Mouse (Mus musculus) heart, embryonic 11.5 days (tissue): ENCODE measurements at regions not wholly inside any gene's neighbourhood (a gene's known extent, or its start where the extent isn't known, plus 50 kb on each side); places are given as distances from the start of the nearest gene placed in this dataset.

Experiments used
- ATAC-seq: fragments of 200-750 bp; cut with Nextera tagmentation; replicated peaks from 2 replicates; pipeline ENCODE4 v1.8.0; 2017; ENCODE audit warnings: moderate library complexity; ENCODE audit not compliant: insufficient number of reproducible peaks, low FRiP score, low TSS enrichment
- H3K27ac ChIP-seq: fragments of 300-500 bp; sonication (generic); 2 replicates; pipeline ENCODE4 v1.5.1; 2014; ENCODE audit warnings: mild to moderate bottlenecking, low read depth, low read length
- H3K27me3 ChIP-seq: fragments of 300-500 bp; sonication (generic); 2 replicates; pipeline ENCODE4 v1.6.1; 2014; ENCODE audit warnings: mild to moderate bottlenecking, low read length, mixed read lengths; ENCODE audit not compliant: control insufficient read depth, insufficient read depth
- H3K36me3 ChIP-seq: fragments of 300-500 bp; sonication (generic); 2 replicates; pipeline ENCODE4 v1.6.1; 2014; ENCODE audit warnings: mild to moderate bottlenecking, low read length, moderate library complexity, mixed read lengths; ENCODE audit not compliant: control insufficient read depth, insufficient read depth
- H3K4me1 ChIP-seq: fragments of 300-500 bp; sonication (generic); 2 replicates; pipeline ENCODE4 v1.6.1; 2014; ENCODE audit warnings: low read length; ENCODE audit not compliant: control insufficient read depth, insufficient read depth
- H3K4me2 ChIP-seq: fragments of 300-500 bp; sonication (generic); 2 replicates; pipeline ENCODE4 v1.6.1; 2014; ENCODE audit warnings: mild to moderate bottlenecking, moderate library complexity
- H3K4me3 ChIP-seq: fragments of 300-500 bp; sonication (generic); 2 replicates; pipeline ENCODE4 v1.5.1; 2014; ENCODE audit warnings: low read depth, low read length
- H3K9ac ChIP-seq: fragments of 300-500 bp; sonication (generic); 2 replicates; pipeline ENCODE4 v1.6.1; 2014; ENCODE audit warnings: mild to moderate bottlenecking, low read depth, low read length, moderate library complexity
- H3K9me3 ChIP-seq: fragments of 300-500 bp; sonication (generic); replicated peaks from 2 replicates; pipeline ENCODE4 v1.6.1; 2016; ENCODE audit warnings: low read length; ENCODE audit not compliant: control insufficient read depth
- whole genome bisulfite sequencing: fragments of 180-500 bp; shearing (Covaris S2); extraction: QIAGEN DNeasy Blood & Tissue Kit; methylation state at CpG from one replicate; pipeline ENCODE4 v1.1.7; 2014; ENCODE audit not compliant: insufficient replicate concordance; 5-methylcytosine and 5-hydroxymethylcytosine counted together

- H3K4me1 ChIP-seq = no peaks in the 10 kb centered on the region
- no peak for ATAC-seq
- no peak overlapping the region for H3K4me3 ChIP-seq
- H3K9ac ChIP-seq = no peak overlapping the region
- no peaks in the 10 kb centered on the region for H3K36me3 ChIP-seq
- no peak overlapping the region for H3K27ac ChIP-seq
- no peaks in the 10 kb centered on the region for H3K9me3 ChIP-seq
- H3K4me2 ChIP-seq = no peak overlapping the region
- WGBS = 39% methylated on average over 5 of the region's 5 CpGs
- H3K27me3 ChIP-seq = no peaks in the 10 kb centered on the region
These were observed 66.1 kb upstream of the Fgf10 start for GRCm38 (mm10) chr13:118603474-118603873.

- Histone ChIP-seq H3K4me3 (no peak overlapping the region), H3K9ac (no peak overlapping the region), H3K36me3 (no peaks in the 10 kb centered on the region), H3K27ac (no peak overlapping the region), H3K27me3 (no peaks in the 10 kb centered on the region), H3K4me1 (no peaks in the 10 kb centered on the region), H3K4me2 (no peak overlapping the region), H3K9me3 (no peaks in the 10 kb centered on the region)
- ATAC-seq = no peak
- 68% methylated on average over 5 of the region's 5 CpGs for WGBS
These were observed 72.7 kb upstream of the Fgf10 start for GRCm38 (mm10) chr13:118596856-118597255.

GRCm38 (mm10) chr13:118596218-118596795 is 73.3 kb upstream of the Fgf10 start:
- no peaks in the 10 kb centered on the region for H3K27me3 ChIP-seq
- 59% methylated on average over 6 of the region's 6 CpGs for WGBS
- no peak overlapping the region for H3K4me3 ChIP-seq
- H3K9ac ChIP-seq = no peak overlapping the region
- H3K9me3 ChIP-seq = no peaks in the 10 kb centered on the region
- no peaks in the 10 kb centered on the region for H3K4me1 ChIP-seq
- no peak overlapping the region for H3K4me2 ChIP-seq
- no peak for ATAC-seq
- H3K36me3 ChIP-seq = no peaks in the 10 kb centered on the region
- H3K27ac ChIP-seq = no peak overlapping the region

GRCm38 (mm10) chr13:118592074-118592473 is 77.5 kb upstream of the Fgf10 start:
- WGBS = 79% methylated on average over 4 of the region's 4 CpGs

GRCm38 (mm10) chr13:118572555-118572954 is 97.0 kb upstream of the Fgf10 start:
- Histone ChIP-seq H3K27ac (no peak overlapping the region), H3K36me3 (no peaks in the 10 kb centered on the region), H3K9ac (no peak overlapping the region), H3K4me1 (no peaks in the 10 kb centered on the region), H3K4me2 (no peak overlapping the region), H3K27me3 (no peaks in the 10 kb centered on the region), H3K9me3 (no peaks in the 10 kb centered on the region), H3K4me3 (no peak overlapping the region)
- WGBS = 58% methylated on average over 1 of the region's 1 CpGs
- no peak for ATAC-seq

More at GRCm38 (mm10) chr13:118592074-118592473, 77.5 kb upstream of the Fgf10 start:
- Histone ChIP-seq H3K27me3 (no peaks in the 10 kb centered on the region), H3K4me1 (no peaks in the 10 kb centered on the region), H3K9me3 (no peaks in the 10 kb centered on the region), H3K36me3 (no peaks in the 10 kb centered on the region), H3K4me2 (no peak overlapping the region), H3K9ac (no peak overlapping the region), H3K27ac (no peak overlapping the region), H3K4me3 (no peak overlapping the region)
- ATAC-seq = no peak

GRCm38 (mm10) chr13:118565219-118565833 is 104.3 kb upstream of the Fgf10 start:
- H3K36me3 ChIP-seq = no peaks in the 10 kb centered on the region
- no peaks in the 10 kb centered on the region for H3K4me1 ChIP-seq
- no peak overlapping the region for H3K4me2 ChIP-seq
- no peaks in the 10 kb centered on the region for H3K27me3 ChIP-seq
- no peak overlapping the region for H3K4me3 ChIP-seq
- no peaks in the 10 kb centered on the region for H3K9me3 ChIP-seq
- ATAC-seq = no peak
- H3K27ac ChIP-seq = no peak overlapping the region
- H3K9ac ChIP-seq = no peak overlapping the region

GRCm38 (mm10) chr13:118558966-118559365 is 110.6 kb upstream of the Fgf10 start:
- H3K9ac ChIP-seq = no peak overlapping the region
- no peaks in the 10 kb centered on the region for H3K4me1 ChIP-seq
- no peak overlapping the region for H3K4me2 ChIP-seq
- no peak overlapping the region for H3K4me3 ChIP-seq
- WGBS = 74% methylated on average over 2 of the region's 2 CpGs
- H3K27ac ChIP-seq = no peak overlapping the region
- no peaks in the 10 kb centered on the region for H3K36me3 ChIP-seq
- H3K9me3 ChIP-seq = no peaks in the 10 kb centered on the region
- H3K27me3 ChIP-seq = no peaks in the 10 kb centered on the region
- no peak for ATAC-seq

GRCm38 (mm10) chr13:118552029-118552428 is 117.6 kb upstream of the Fgf10 start:
- Histone ChIP-seq H3K36me3 (no peaks in the 10 kb centered on the region), H3K27me3 (no peaks in the 10 kb centered on the region), H3K27ac (no peak overlapping the region), H3K4me2 (no peak overlapping the region), H3K4me3 (no peak overlapping the region), H3K4me1 (no peaks in the 10 kb centered on the region), H3K9ac (no peak overlapping the region), H3K9me3 (no peaks in the 10 kb centered on the region)
- no peak for ATAC-seq
- WGBS = 78% methylated on average over 2 of the region's 2 CpGs

- no peaks in the 10 kb centered on the region for H3K4me1 ChIP-seq
- H3K36me3 ChIP-seq = no peaks in the 10 kb centered on the region
- H3K27me3 ChIP-seq = no peaks in the 10 kb centered on the region
- H3K4me2 ChIP-seq = no peak overlapping the region
- no peak overlapping the region for H3K27ac ChIP-seq
- 48% methylated on average over 2 of the region's 2 CpGs for WGBS
- no peak overlapping the region for H3K4me3 ChIP-seq
- no peak for ATAC-seq
- H3K9me3 ChIP-seq = no peaks in the 10 kb centered on the region
- no peak overlapping the region for H3K9ac ChIP-seq
These were observed 130.8 kb upstream of the Fgf10 start for GRCm38 (mm10) chr13:118538742-118539141.
